Comparison of ENCODE assay signal across 13 mouse cellular contexts in genomic region chr13:74767186-74767585, GRCm38 (mm10).
"Had no signal": no experiment of that assay in that cellular context is flagged by ENCODE, and none has a peak within 500 bp of the region (broad histone marks: within the 10 kb centered on the region; RNA-seq: fewer than 3 reads in every experiment).

No protein-coding gene starts in this region.

- DNase-seq: kidney, adult 2 months; kidney, postnatal 14 days; layer of hippocampus, adult 9-11 months; liver, postnatal 0 days; midbrain, embryonic 14.5 days; thymus, adult 2 months; thymus, postnatal 25 days had no signal

- H3K4me3 ChIP-seq: kidney, embryonic 15.5 days; limb, embryonic 12.5 days; lung, embryonic 15.5 days; midbrain, embryonic 10.5 days; neural tube, embryonic 12.5 days had no signal

- ATAC-seq: intestine, embryonic 16.5 days; liver, postnatal 0 days had no signal

- H3K9ac ChIP-seq: kidney, embryonic 15.5 days; limb, embryonic 12.5 days; liver, postnatal 0 days; lung, embryonic 15.5 days; neural tube, embryonic 12.5 days had no signal

- H3K4me1 ChIP-seq: neural tube, embryonic 12.5 days had no signal

- H3K9me3 ChIP-seq: kidney, embryonic 15.5 days; limb, embryonic 12.5 days; lung, embryonic 15.5 days; midbrain, embryonic 10.5 days; neural tube, embryonic 12.5 days had no signal

- H3K36me3 ChIP-seq: kidney, embryonic 15.5 days; limb, embryonic 12.5 days; lung, embryonic 15.5 days; midbrain, embryonic 10.5 days; neural tube, embryonic 12.5 days had no signal

- H3K4me2 ChIP-seq: kidney, embryonic 15.5 days; limb, embryonic 12.5 days; lung, embryonic 15.5 days; neural tube, embryonic 12.5 days had no signal

- H3K27ac ChIP-seq: kidney, embryonic 15.5 days; limb, embryonic 12.5 days; lung, embryonic 15.5 days; midbrain, embryonic 10.5 days; neural tube, embryonic 12.5 days had no signal

- H3K27me3 ChIP-seq: kidney, embryonic 15.5 days; limb, embryonic 12.5 days; lung, embryonic 15.5 days; neural tube, embryonic 12.5 days had no signal
